Mouse (Mus musculus): Measurements from ENCODE around the gene Vps13a.

DNA sequence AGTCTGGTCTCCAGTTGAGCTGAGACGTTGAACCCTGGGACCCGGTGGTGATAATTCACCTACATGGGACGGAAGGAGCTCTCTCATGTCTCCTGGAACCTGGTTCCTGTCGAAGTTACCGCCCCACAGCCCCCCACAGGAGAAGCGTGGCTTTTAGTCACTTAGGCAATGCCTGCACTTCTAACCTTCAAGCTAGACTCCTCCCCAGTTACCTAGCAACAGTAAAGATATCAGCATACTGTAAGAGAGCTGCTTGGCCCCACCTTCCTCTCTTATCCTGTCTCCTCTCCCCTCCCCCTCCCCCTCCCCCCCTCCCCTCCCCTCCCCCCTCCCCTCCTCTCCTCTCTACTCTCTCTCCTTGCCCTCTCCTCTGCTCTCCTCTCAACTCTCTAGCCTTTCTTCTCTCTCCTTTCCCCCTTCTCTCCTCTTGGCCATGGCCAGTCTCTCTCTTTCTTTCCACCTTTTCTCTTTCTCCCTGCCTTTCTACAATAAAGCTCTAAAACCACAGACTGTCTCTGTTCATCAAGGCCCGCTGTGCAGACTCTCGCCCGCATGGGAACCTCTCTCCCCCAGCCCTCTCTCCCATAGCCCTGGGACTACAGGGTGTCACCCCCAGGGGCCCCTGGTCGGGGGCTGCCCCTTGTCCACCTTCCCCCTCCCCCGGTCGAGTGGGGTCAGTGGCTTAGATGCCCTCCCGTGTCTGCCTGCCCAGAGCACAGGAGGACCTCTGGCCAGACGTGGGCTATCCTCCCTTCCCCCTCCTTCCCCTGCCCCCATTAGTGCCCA, 154.9 kb downstream of the Vps13a start:
- TF ChIP-seq CTCF (IDR thresholded peaks at IDR 0.05; ENCODE audit: low read depth, low read length) (no peak), POLR2A (IDR thresholded peaks at IDR 0.05; ENCODE audit: insufficient read depth, low read length) (no peak), EP300 (IDR thresholded peaks at IDR 0.05; ENCODE audit: insufficient read depth, low read depth, low read length) (no peak)

Measured in ES-Bruce4 (cell line).